Mouse (Mus musculus): ENCODE data around the gene Prx. TPM values are rescaled to one million over a fixed set of nuclear protein-coding genes. Genes with fewer than 3 reads are reported as not detected.

Gene Prx
- polyA plus RNA-seq, 1 experiment from 2014 or later, result 1.5 TPM

DNA sequence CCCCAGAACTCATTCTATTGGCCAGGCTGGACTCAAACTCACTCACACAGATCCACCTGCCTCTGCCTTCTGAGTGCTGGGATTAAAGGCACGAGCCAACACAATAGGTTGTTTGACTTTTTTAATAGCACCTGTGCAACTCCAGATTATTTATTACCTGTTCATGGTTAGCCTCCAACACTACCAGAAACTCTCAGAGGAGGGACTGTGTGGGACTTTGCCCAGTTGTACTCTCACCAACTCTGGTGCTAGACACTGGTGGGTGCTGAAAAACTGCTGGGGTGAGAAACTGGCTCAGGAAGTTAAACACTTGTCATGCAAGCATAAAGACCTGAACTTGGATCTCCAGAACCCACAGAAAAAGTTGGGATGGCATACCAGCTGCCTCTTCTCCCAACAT, 19.4 kb upstream of the Prx start:
- no peak overlapping the region for H3K27ac ChIP-seq (ENCODE audit: low read length)
- no peaks in the 10 kb centered on the region for H3K36me3 ChIP-seq (ENCODE audit: control insufficient read depth, insufficient read depth, low read length)
- 83% methylated on average over 1 of the region's 1 CpGs for WGBS
- H3K9ac ChIP-seq (ENCODE audit: low read depth, low read length), result no peak overlapping the region
- H3K4me2 ChIP-seq (ENCODE audit: low read length), result no peak overlapping the region
- no peaks in the 10 kb centered on the region for H3K27me3 ChIP-seq (ENCODE audit: control insufficient read depth, insufficient read depth, low read depth, low read length)
- no peak overlapping the region for H3K4me3 ChIP-seq (ENCODE audit: low read depth, low read length)
- H3K4me1 ChIP-seq (ENCODE audit: control insufficient read depth, insufficient read depth, low read length), result peaks cover 9% of the 10 kb centered on the region
- no peak for ATAC-seq
- no peaks in the 10 kb centered on the region for H3K9me3 ChIP-seq (replicated peaks; ENCODE audit: control insufficient read depth, low read length, poor library complexity, severe bottlenecking)

DNA sequence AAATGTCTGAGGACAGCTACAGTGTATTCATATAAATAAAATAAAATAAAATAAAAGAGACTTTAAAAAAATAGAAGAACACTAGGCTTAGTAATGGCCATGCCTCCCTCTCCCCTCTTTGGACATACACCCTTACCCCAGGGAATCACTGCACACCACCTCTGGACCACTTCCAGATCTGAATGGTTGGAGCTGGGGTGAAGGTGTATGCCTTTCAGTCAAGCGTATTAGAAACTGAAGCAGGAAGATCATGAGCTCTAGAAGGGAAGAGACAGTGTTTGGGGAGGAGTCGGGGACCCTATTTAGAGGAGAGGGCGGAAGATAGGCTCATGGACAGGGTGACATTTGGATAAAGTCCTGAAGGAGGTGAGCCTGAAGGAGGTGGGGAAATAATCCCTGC, 18.6 kb upstream of the Prx start:
- Histone ChIP-seq H3K27ac (ENCODE audit: low read length) (no peak overlapping the region), H3K4me2 (ENCODE audit: low read length) (no peak overlapping the region), H3K36me3 (ENCODE audit: control insufficient read depth, insufficient read depth, low read length) (no peaks in the 10 kb centered on the region), H3K9ac (ENCODE audit: low read depth, low read length) (no peak overlapping the region), H3K4me1 (ENCODE audit: control insufficient read depth, insufficient read depth, low read length) (peaks cover 6% of the 10 kb centered on the region), H3K9me3 (replicated peaks; ENCODE audit: control insufficient read depth, low read length, poor library complexity, severe bottlenecking) (no peaks in the 10 kb centered on the region), H3K27me3 (ENCODE audit: control insufficient read depth, insufficient read depth, low read depth, low read length) (no peaks in the 10 kb centered on the region), H3K4me3 (ENCODE audit: low read depth, low read length) (no peak overlapping the region)
- WGBS, result 75% methylated on average over 3 of the region's 3 CpGs
- ATAC-seq, result no peak

DNA sequence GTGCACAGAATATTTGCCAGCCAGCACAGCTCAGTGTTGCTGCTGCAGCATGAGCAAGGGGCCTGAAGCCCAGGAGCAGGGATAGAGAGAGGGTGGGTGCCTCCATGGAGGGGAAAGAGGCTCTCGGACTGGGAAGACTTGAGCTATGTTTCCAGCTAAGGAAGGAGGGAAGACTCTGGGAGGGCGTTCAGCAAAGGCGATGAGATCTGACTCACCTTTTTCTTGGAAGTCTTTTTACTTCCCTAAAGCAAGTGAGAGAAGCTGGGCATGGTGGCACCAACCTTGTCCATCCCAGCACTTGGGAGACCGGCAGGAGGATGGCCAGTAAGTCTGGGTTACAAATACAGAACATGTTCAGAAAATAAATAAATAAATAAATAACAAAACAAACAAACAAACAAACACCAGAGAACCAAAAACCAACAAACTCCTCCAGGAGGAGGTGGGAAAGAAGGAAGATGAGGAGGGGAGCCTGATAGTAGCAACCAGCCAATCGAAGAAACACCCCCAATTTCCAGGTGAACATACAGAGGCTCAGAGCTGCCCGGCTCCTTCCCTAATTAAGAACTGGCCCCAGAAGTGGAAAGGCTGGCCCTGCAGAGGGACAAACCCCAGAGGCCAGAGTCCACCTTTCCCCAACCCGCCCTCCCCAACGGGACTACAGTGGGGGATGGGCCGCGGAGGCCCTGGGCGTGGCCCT, 18.0 kb upstream of the Prx start:
- Histone ChIP-seq H3K4me1 (ENCODE audit: control insufficient read depth, insufficient read depth, low read length) (peaks cover 6% of the 10 kb centered on the region), H3K4me2 (ENCODE audit: low read length) (peak overlapping the region; percentile 65), H3K27ac (ENCODE audit: low read length) (no peak overlapping the region; the same call in 1 of the 2 replicates), H3K9ac (ENCODE audit: low read depth, low read length) (peak overlapping the region; percentile 65), H3K4me3 (ENCODE audit: low read depth, low read length) (peak overlapping the region; percentile 33), H3K9me3 (replicated peaks; ENCODE audit: control insufficient read depth, low read length, poor library complexity, severe bottlenecking) (no peaks in the 10 kb centered on the region), H3K27me3 (ENCODE audit: control insufficient read depth, insufficient read depth, low read depth, low read length) (no peaks in the 10 kb centered on the region), H3K36me3 (ENCODE audit: control insufficient read depth, insufficient read depth, low read length) (no peaks in the 10 kb centered on the region)
- WGBS, result 14% methylated on average over 11 of the region's 11 CpGs
- ATAC-seq, result peak; percentile 25; the same call in 1 of the 2 replicates

DNA sequence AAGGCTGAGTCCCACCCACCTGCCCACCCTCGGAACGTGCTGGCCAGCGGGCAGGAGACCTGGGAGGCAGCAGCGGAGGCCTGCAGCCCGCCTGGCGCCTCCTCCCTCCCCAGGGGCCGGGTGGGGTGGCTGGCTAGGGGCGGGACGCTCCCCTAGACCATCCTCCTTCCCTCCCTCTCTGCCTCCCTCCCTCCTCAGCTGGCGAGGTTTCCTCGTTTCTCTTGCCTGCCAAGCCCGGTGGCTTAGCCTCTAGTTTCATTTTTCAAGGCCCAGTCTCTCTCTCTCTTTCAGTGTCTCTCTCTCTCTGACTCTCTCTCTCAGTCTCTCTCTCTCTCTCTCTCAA, 17.5 kb upstream of the Prx start:
- Histone ChIP-seq H3K4me2 (ENCODE audit: low read length) (peak overlapping the region; percentile 65), H3K4me1 (ENCODE audit: control insufficient read depth, insufficient read depth, low read length) (peaks cover 9% of the 10 kb centered on the region), H3K4me3 (ENCODE audit: low read depth, low read length) (peak overlapping the region; percentile 33), H3K9ac (ENCODE audit: low read depth, low read length) (peak overlapping the region; percentile 65), H3K27me3 (ENCODE audit: control insufficient read depth, insufficient read depth, low read depth, low read length) (no peaks in the 10 kb centered on the region), H3K36me3 (ENCODE audit: control insufficient read depth, insufficient read depth, low read length) (no peaks in the 10 kb centered on the region), H3K9me3 (replicated peaks; ENCODE audit: control insufficient read depth, low read length, poor library complexity, severe bottlenecking) (no peaks in the 10 kb centered on the region), H3K27ac (ENCODE audit: low read length) (peak overlapping the region; percentile 7; the same call in 1 of the 2 replicates)
- peak; percentile 40 for ATAC-seq
- 0% methylated on average over 4 of the region's 12 CpGs for WGBS

DNA sequence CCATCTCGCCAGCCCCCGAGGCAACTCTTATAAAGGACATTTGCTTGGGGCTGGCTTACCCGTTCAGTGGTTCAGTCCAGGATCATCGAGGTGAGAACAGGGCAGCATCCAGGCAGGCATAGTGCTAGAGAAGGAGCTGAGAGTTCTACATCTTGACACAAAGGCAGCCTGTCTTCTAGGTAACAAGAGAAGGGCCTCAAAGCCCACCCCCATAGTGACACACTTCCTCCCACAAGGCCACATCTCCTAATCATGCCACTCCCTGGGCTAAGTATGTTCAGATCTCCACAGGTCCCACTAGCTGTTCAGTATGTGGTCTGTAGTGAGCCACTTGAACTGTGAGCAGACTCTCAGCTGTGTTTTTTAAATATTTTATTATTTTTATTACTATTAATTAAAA, 15.3 kb upstream of the Prx start:
- H3K9ac ChIP-seq (ENCODE audit: low read depth, low read length), result no peak overlapping the region
- no peaks in the 10 kb centered on the region for H3K27me3 ChIP-seq (ENCODE audit: control insufficient read depth, insufficient read depth, low read depth, low read length)
- peaks cover 11% of the 10 kb centered on the region for H3K4me1 ChIP-seq (ENCODE audit: control insufficient read depth, insufficient read depth, low read length)
- no peaks in the 10 kb centered on the region for H3K36me3 ChIP-seq (ENCODE audit: control insufficient read depth, insufficient read depth, low read length)
- ATAC-seq, result no peak
- H3K4me2 ChIP-seq (ENCODE audit: low read length), result no peak overlapping the region
- H3K27ac ChIP-seq (ENCODE audit: low read length), result no peak overlapping the region
- no peak overlapping the region for H3K4me3 ChIP-seq (ENCODE audit: low read depth, low read length)
- H3K9me3 ChIP-seq (replicated peaks; ENCODE audit: control insufficient read depth, low read length, poor library complexity, severe bottlenecking), result no peaks in the 10 kb centered on the region
- WGBS, result 78% methylated on average over 4 of the region's 4 CpGs

DNA sequence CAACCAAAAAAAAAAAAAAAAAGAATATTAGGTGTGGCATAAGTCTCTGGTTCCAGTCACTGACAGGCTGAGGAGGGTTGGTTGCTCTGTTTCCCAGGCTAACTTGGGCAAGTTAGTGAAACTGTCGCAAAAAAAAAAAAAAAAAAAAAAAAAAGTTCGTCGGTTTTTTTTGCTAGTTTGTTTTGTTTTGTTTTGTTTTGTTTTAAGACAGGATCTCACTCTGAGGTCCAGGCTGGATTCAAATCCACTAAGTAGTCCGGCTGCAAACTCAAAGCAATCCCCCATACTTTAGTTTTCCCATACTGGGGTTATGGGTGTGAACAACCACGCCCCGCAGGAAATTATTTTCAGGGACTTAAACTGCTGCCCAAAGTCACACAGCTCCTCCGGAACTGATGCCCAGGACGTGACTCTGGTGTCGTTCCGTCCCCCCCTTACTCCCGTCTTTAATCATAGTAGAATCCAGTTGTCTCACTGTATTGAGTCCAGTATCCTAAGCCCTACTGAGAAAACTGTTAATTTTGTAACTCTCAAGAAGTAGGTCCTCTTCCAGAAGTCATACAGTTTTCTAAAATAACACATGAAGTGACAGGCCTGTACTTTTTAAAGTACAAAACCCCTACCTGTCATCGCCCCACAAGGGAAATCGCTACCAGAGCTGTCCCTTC, 12.9 kb upstream of the Prx start:
- H3K4me1 ChIP-seq (ENCODE audit: control insufficient read depth, insufficient read depth, low read length), result peaks cover 11% of the 10 kb centered on the region
- H3K9ac ChIP-seq (ENCODE audit: low read depth, low read length), result peak overlapping the region; percentile 76; the same call in 1 of the 2 replicates
- no peak overlapping the region; the same call in 1 of the 2 replicates for H3K27ac ChIP-seq (ENCODE audit: low read length)
- H3K4me2 ChIP-seq (ENCODE audit: low read length), result peak overlapping the region; percentile 52
- peak overlapping the region; percentile 62 for H3K4me3 ChIP-seq (ENCODE audit: low read depth, low read length)
- 3% methylated on average over 13 of the region's 13 CpGs for WGBS
- peak; percentile 38; the same call in 1 of the 2 replicates for ATAC-seq
- H3K27me3 ChIP-seq (ENCODE audit: control insufficient read depth, insufficient read depth, low read depth, low read length), result no peaks in the 10 kb centered on the region
- no peaks in the 10 kb centered on the region for H3K36me3 ChIP-seq (ENCODE audit: control insufficient read depth, insufficient read depth, low read length)
- no peaks in the 10 kb centered on the region for H3K9me3 ChIP-seq (replicated peaks; ENCODE audit: control insufficient read depth, low read length, poor library complexity, severe bottlenecking)

DNA sequence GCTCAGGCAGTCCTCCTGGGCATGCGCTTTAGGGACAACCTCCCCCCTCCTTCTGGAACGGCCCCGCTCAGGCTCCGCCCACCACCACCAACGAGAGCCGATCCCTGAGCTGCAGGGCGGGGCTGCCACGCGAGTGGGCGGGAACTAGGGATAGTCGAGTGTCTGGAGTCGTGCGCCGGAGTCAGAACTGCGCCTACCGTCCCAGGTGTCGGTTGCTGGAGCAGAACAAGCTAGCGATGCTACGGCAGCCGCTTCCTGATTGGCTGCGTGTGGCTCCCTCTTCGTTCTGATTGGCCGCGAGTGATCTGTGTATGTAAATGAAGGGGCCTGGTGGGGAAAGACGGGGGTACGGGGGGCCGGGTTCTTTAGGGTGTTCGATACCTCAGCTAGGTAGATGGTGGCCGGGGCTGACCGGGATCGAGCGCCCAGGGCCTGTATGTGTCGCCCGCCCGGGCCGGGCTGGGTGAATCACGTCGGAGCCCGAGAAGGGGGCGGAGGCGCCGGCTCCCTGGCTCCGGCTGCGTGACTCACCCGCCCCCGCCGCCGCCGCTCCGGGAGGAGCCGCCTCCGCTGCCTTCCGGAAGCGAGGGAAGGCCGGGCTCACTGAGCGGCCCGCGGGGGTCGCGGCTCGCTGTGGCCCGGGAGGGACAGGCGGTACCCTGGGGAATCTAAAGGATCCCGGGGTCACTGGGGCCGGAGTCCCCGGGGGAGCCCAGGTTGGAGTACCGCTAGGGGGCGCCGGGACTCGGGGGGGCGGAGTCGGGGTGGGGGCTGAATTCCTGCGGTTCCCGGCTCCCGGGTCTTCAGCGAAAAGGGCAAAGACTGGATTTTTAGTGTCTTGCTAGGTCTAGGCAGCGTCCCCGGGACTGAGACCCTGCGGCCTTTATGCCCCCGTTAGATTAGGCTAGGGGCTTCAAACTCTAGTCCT, 12.1 kb upstream of the Prx start, which contains the start of gene Sertad1:
Gene Sertad1, plus strand, starts transcription at position 141 of the 928 bp plus-strand sequence.
- Histone ChIP-seq H3K9ac (ENCODE audit: low read depth, low read length) (peak within 1 kb of the TSS; percentile 76), H3K36me3 (ENCODE audit: control insufficient read depth, insufficient read depth, low read length) (no peaks in the 10 kb centered on the region), H3K4me2 (ENCODE audit: low read length) (peak within 1 kb of the TSS; percentile 52), H3K4me3 (ENCODE audit: low read depth, low read length) (peak within 1 kb of the TSS; percentile 62), H3K9me3 (replicated peaks; ENCODE audit: control insufficient read depth, low read length, poor library complexity, severe bottlenecking) (no peaks in the 10 kb centered on the region), H3K27me3 (ENCODE audit: control insufficient read depth, insufficient read depth, low read depth, low read length) (no peaks in the 10 kb centered on the region), H3K4me1 (ENCODE audit: control insufficient read depth, insufficient read depth, low read length) (peaks cover 5% of the 10 kb centered on the region), H3K27ac (ENCODE audit: low read length) (peak within 1 kb of the TSS; percentile 90)
- ATAC-seq, result peak; percentile 98
- WGBS, result under 1% methylated on average over 67 of the region's 80 CpGs

DNA sequence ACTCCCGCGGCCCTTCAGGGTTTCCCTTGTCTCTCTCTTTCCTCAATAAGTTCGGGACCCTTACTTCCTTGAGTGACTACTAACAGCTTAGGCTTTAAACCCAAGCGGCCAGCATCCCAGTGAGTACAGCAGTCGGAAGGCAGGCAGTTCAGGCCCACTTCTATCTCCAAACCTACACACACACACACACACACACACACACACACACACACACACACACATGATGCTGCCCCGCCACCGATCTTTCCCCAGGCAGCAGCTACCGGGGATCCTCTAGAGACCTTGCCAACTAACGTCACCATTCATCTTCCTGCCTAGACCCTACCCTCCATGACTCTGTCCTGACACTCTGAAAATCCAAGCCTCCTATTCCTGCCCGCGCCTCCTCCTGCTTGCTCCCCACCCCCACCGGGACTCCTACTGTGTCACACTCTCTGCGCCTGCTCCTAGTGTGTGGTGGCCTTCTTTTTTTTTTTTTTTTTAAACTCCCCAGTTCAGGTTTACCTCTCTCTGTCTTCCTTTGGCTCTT, 11.3 kb upstream of the Prx start:
- 2% methylated on average over 13 of the region's 13 CpGs for WGBS
- Histone ChIP-seq H3K4me1 (ENCODE audit: control insufficient read depth, insufficient read depth, low read length) (peaks cover 5% of the 10 kb centered on the region), H3K9ac (ENCODE audit: low read depth, low read length) (peak overlapping the region; percentile 76), H3K27ac (ENCODE audit: low read length) (peak overlapping the region; percentile 90), H3K36me3 (ENCODE audit: control insufficient read depth, insufficient read depth, low read length) (no peaks in the 10 kb centered on the region), H3K9me3 (replicated peaks; ENCODE audit: control insufficient read depth, low read length, poor library complexity, severe bottlenecking) (no peaks in the 10 kb centered on the region), H3K4me3 (ENCODE audit: low read depth, low read length) (peak overlapping the region; percentile 62), H3K4me2 (ENCODE audit: low read length) (peak overlapping the region; percentile 52), H3K27me3 (ENCODE audit: control insufficient read depth, insufficient read depth, low read depth, low read length) (no peaks in the 10 kb centered on the region)
- ATAC-seq, result no peak
